Mouse (Mus musculus) large intestine, adult 2 months (tissue): ENCODE results near the gene Plekha1. TPM values are rescaled to one million over a fixed set of nuclear protein-coding genes. Genes with fewer than 3 reads are reported as not detected.

ENCODE experiments used
- DNase-seq: peaks from one replicate; pipeline ENCODE4 v3.0.0-alpha.2; 2012; ENCODE audit warnings: low read depth, low spot score
- WGBS: fragments of 180-500 bp; shearing (Covaris S2); methylation state at CpG from one replicate; pipeline ENCODE4 v1.1.7; 2018; 5-methylcytosine and 5-hydroxymethylcytosine counted together
- polyA plus RNA-seq: library from polyadenylated mRNA; depleted of rRNA; stranded (reverse); fragments of >200 nt; gene quantifications from 2 replicates; pipeline ENCODE4 v1.2.3, GENCODE M21; 2012

Gene Plekha1
- polyA plus RNA-seq, 1 experiment: 24.4 TPM

DNA sequence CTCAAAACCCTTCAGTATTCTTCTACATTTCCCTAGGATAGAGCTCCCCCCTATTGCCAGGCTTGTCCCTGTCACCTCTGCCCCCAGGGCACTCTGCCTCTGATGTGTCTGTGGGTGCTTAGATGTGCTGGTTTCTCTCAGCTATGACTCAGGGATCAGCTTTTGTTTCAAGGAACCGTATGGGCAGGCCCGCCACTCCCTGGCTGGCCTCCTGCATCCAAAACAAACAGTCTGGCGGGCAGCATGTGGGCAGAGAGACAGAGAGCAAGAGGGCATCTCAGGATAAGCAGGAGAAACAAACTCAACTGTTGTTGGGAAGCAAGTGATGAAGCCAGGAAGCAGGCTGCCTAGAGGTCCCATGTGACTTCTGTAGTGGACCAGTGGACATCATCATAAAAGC lies 9.9 kb upstream of the Plekha1 start:
- WGBS: 14% methylated on average over 3 of the region's 3 CpGs
- no peak for DNase-seq

DNA sequence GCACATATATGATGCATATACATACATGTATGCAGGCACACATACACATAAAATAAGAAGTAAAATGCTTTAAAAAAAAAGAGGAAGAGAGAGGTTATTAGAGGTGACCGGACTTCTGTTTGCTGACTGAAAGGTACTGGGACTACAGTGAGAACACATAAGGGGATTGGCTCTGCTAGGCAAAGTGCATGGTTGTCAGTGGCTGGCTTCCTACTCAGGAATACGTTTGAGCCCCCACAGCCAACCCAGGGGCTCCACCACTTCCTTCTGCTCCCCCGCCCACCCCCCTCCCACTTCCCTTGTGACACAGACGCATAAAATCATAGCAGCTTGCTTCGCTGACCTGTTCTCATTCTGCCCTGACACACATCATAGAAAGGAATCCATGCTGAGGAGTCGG lies 7.6 kb upstream of the Plekha1 start:
- 74% methylated on average over 6 of the region's 6 CpGs for WGBS
- no peak for DNase-seq

DNA sequence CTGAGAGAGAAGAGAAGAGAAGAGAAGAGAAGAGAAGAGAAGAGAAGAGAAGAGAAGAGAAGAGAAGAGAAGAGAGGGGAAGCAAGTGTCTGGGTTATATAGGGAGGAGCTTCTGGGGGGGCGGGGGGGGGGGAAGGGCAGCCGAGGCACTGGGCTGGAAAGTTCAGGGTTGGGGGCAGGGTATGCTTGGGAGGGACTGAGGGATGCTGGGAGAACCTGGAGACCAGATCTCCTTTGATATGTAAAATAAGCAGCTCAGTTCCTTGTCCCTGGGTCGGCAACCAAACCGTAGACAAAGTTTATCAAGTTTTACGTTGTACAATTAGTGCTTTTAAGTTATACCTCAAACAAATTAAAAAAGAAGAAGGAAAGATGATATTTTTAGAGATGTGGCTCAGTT lies 5.6 kb upstream of the Plekha1 start:
- 81% methylated on average over 5 of the region's 5 CpGs for WGBS
- no peak for DNase-seq

DNA sequence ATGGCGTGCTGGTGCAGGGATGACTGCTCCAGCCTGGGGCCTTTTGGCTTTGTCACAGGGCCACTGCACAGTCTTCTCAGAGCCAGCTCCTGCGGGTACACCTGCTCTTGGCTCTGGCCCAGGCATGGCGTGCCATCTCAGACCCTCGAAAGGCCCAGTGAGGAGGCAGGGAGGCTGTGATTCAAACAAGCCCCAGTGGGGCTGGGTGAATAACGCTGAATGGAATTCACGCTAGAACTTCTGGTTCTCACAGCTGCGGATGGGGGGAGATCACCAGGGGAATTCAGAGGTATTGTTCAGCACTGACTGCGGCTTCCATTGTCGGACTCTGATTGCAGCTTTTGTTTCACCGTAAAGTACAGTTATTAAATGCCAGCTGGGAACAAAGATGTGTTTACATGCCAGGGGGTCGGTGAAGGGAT lies 4.8 kb upstream of the Plekha1 start:
- 70% methylated on average over 11 of the region's 11 CpGs for WGBS
- no peak for DNase-seq

- 15% methylated on average over 1 of the region's 1 CpGs for WGBS
- peak; percentile 59 for DNase-seq
Observed at GRCm38 (mm10) chr7:130862501-130862900, 3.1 kb upstream of the Plekha1 start.

DNA sequence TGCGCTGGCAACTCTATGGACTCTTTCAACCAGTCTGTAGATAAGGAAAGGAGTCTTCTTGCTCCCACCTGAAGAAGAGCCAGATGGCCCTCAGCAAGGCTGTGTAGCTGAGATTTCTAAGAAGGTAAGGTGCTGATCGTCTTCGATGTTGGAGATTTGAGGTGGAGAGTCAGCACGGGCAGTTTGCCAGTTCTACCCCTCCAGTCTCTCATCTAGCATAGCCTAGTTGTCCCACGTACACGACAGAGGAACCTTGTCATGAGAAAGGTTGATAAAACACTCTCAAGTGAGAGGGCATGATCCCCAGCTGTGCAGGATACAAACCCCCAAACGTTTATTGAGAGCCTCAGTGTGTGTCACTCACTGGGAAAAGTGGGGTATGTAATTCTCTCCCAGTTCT lies 845 bp upstream of the Plekha1 start:
- WGBS: 82% methylated on average over 7 of the region's 7 CpGs

DNA sequence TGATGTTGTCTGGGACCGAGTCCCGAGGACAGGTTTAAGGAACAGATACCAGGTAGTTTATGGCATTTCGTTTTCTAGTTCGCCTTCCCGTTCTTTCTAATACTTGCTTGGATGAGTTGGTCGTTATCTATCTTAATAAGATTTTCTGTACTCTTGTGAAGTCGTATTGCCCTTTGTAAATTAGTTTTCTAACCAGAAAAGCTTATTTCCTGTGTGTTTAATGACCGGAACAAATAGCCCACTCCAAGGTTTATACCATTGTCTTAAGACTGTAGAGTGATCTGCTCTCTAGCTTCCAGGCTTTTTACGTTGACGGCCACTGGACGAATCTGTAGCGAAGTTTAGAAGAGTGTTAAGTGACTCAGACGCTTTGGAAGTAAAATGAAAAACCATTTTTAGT lies 1.1 kb downstream of the Plekha1 start:
- no peak for DNase-seq
- WGBS: 2% methylated on average over 13 of the region's 13 CpGs

More for the DNA sequence above, 845 bp upstream of the Plekha1 start:
- no peak for DNase-seq

GRCm38 (mm10) chr7:130867256-130867655 lies 1.7 kb downstream of the Plekha1 start:
- WGBS: 59% methylated on average over 3 of the region's 3 CpGs
- DNase-seq: no peak

DNA sequence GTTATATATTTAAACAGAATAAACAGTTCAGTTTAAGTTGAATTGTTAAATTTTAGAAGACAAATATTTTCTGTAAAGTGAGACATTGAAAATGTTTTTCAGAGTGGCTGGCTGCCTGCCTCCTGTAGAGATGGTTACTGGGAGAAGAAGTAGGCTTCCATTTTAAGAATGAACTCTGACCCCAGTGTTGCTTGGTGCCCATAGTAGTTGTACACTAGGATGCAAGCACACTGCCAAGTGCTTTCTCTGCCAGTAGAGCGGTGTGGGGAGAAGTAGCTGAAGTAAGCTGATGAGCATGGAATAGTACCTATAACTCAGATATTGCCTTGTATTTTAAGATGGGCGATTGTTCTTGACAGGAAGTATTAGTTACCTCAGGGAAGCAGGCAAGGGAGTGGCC lies 18.6 kb downstream of the Plekha1 start:
- WGBS: 89% methylated on average over 2 of the region's 2 CpGs
- no peak for DNase-seq

DNA sequence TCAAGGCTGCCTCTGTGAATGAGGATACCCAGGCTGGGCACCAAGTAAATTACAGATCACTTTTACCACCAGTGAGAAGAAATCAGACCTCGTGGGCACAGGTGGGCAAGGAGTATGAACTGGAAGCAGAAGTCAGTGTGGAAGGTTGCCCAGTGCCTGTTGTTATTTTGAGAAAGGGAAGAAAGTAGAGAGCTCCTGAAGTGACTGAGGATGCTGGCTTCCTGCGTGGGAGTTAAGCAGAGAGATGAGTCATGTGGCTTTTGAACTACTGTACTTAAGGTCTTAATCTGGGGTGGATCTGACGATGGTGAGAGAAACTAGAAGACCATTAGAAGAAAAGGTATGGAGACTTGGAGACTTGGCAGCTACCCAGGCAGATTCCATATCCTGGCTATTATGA lies 20.7 kb downstream of the Plekha1 start:
- 52% methylated on average over 3 of the region's 3 CpGs for WGBS
- DNase-seq: no peak

DNA sequence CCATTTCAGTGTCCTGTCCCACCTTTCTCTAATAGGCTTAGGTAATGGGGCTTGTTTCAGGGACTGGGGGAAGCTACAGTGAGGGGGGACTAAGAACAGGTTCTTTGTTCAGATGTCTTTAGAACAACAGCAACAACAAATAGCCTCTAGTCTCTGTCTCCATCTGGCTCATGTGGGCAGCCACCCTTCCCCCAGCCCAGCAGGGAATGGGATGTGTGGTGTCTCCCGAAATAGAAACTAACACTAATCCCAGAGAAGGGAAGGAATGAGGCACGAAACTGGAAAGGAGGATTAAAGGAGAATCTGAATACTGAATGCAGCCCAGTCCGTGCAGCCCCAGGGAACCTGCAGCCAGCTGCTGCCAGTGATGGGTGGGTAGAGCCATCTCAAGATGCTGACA lies 22.4 kb downstream of the Plekha1 start:
- DNase-seq: no peak
- 75% methylated on average over 3 of the region's 3 CpGs for WGBS

DNA sequence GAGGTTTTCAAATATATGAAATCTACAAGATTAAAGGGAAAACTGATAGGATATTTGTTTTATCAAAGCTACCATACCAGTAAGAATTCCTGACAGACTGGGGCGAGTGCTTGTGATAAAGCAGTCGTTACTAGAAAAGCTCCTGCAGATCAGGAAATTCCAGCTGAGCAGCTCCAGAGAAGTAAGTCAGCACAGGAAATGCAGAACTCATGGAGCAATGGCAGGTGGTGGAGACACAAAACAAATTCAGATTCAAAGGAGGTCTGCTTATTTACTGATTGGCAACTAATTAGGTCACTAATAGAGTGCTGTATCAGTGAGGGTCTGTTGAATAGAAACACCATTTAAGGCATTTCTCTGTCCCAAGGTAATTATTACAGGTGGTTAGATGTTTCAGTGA lies 25.3 kb downstream of the Plekha1 start:
- DNase-seq: no peak
- 49% methylated on average over 2 of the region's 2 CpGs for WGBS

DNA sequence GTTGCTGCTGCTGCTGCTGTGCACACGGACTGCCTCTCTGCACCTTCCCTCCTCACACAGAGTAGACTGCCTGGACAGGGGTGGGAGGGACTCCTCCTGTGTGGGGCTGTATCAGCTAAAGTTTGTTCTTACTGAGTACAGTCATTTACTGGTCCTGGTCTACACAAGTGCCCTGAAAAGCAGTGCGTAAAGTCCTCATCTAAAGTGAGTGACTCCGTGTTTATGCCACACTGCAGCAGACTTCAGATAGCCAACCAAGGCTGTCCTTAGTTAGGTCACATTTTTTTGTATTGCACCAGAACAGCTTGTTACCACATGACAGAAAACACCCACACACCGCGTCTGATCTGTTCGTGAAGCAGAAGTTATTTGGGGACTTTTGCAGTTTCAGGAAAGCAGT lies 27.4 kb downstream of the Plekha1 start:
- DNase-seq: no peak

GRCm38 (mm10) chr7:130894931-130895617 lies 29.5 kb downstream of the Plekha1 start:
- DNase-seq: no peak

More for the DNA sequence above, 27.4 kb downstream of the Plekha1 start:
- 73% methylated on average over 6 of the region's 6 CpGs for WGBS

GRCm38 (mm10) chr7:130895618-130895945 lies 30.0 kb downstream of the Plekha1 start:
- no peak for DNase-seq
- 98% methylated on average over 2 of the region's 2 CpGs for WGBS

More at GRCm38 (mm10) chr7:130894931-130895617, 29.5 kb downstream of the Plekha1 start:
- 85% methylated on average over 9 of the region's 9 CpGs for WGBS

DNA sequence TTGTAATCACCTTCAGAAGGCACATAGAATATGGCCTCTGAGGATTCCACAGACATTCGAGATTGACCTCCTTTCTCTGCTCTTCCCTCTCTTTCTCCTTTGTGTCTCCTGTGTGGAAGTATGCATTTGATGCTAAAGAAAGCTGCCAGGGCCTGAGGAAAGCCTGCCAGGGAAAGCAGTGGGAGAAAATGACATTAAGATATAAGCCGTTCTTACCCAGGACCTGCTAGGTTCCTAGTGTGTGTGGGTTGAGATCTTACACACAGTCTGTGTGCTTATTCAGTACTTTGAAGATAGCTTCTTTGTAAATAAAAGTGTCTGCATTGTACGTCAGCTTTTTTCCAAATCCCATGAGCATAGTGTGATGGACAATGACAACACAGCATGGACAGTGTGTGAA lies 30.5 kb downstream of the Plekha1 start:
- DNase-seq: no peak
- WGBS: 84% methylated on average over 3 of the region's 3 CpGs

GRCm38 (mm10) chr7:130897201-130897600 lies 31.6 kb downstream of the Plekha1 start:
- DNase-seq: no peak
- 97% methylated on average over 10 of the region's 10 CpGs for WGBS

DNA sequence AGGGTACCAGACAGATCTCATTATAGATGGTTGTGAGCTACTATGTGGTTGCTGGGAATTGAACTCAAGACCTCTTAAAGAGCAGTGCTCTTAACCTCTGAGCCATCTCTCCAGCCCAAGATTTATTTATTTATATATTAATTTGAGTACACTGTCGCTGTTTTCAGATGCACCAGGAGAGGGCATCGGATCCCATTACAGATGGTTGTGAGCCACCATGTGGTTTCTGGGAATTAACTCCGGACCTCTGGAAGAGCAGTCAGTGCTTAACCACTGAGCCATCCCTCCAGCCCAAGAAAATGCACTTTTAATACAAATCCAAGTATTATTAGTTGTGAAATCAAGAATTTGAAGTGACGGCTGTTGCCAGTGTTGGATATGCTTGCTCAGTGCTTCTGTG lies 32.8 kb downstream of the Plekha1 start:
- no peak for DNase-seq
- 89% methylated on average over 4 of the region's 4 CpGs for WGBS

GRCm38 (mm10) chr7:130900233-130900848 lies 34.8 kb downstream of the Plekha1 start:
- no peak for DNase-seq
- WGBS: 84% methylated on average over 5 of the region's 5 CpGs

DNA sequence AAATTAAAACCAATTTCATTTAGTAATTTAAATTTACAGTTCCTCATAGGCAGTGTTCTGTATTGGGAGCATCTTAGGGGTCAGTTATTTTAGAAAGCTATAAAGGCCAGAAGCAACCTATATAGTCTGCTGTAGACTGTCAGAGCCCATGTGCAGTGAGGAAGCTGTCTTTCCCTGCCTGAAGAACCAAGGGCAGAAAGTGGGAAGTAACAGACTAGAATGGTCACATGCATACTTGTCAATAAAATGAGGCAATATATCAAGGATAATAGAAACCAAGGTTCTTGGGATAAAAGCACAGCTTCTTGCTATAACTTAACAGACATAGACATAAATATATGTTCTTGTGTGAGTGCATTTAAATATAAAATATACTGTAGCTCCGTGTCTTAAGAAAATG lies 37.4 kb downstream of the Plekha1 start:
- no peak for DNase-seq
- 93% methylated on average over 1 of the region's 1 CpGs for WGBS

GRCm38 (mm10) chr7:130903505-130904074 lies 38.0 kb downstream of the Plekha1 start:
- 81% methylated on average over 16 of the region's 16 CpGs for WGBS
- DNase-seq: no peak
